Comparison of ENCODE assay signal across 8 mouse cellular contexts in the genomic region with DNA sequence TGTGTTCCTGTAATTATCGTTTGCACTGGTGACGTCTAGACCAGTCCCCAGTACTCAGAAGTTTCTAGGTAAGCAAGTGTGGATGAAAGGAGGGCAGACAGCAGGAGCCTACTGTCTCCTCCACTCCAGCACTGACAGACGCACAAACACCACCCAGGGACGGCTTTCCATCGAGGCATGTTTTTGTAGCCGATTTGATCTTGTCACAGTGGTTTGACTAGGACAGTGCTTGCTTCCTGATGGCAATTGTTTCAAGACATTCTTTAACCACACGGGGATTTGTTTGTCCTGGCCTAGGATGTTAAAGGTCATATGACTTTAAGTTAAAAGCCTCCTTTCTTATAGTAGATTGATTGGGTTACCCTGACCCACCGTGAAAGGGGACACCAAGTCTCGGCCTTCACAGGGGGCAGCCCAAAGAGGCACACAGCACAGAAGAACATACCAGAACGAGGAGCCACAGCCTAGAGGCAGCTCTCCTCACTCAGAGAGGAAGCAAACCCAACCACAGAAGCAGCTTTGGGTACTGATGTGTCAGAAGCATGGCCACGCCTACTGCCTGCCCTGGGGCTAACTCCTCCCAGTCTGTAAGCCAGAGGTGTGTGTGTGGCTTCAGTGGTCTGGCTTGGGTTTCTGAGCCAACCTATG. TPM values are rescaled to one million over a fixed set of nuclear protein-coding genes. Genes with fewer than 3 reads are reported as not detected.
A peak's percentile ranks its signal among the peaks of the same experiment; 100 is the strongest.
DNase-seq lines count a peak whose midpoint lies in the region; ATAC-seq and TF ChIP-seq lines count a peak whose summit lies in the region.

No protein-coding gene starts in this region.

- ATAC-seq in embryonic facial prominence, embryonic 14.5 days (ENCODE audit: low read depth), result peak; percentile 26; the same call in 1 of the 2 replicates
- no peak for ATAC-seq in lung, embryonic 14.5 days (ENCODE audit: insufficient read depth)
- no peak for ATAC-seq in hindbrain, embryonic 12.5 days (ENCODE audit: low FRiP score)

- DNase-seq in embryo, embryonic 10.5 days (ENCODE audit: low spot score), result peak; percentile 56
- no peak for DNase-seq in embryo, embryonic 11 days
- DNase-seq in embryonic facial prominence, embryonic 14.5 days (ENCODE audit: low spot score), result peak; percentile 71
- DNase-seq in lung, embryonic 14.5 days, result peak; percentile 44
- DNase-seq in thymus, adult 18-20 months, result peak; percentile 75 to 86
- no peak for DNase-seq in layer of hippocampus, adult 8-10 months (ENCODE audit: low spot score in 2 of 2)
- no peak for DNase-seq in layer of hippocampus, adult 11-12 months (ENCODE audit: low spot score)

- H3K27ac ChIP-seq in embryonic facial prominence, embryonic 14.5 days (replicated peaks; ENCODE audit: low read depth, low read length), result no peak overlapping the region
- no peak overlapping the region for H3K27ac ChIP-seq in lung, embryonic 14.5 days (ENCODE audit: low read depth)
- no peak overlapping the region for H3K27ac ChIP-seq in hindbrain, embryonic 12.5 days

- H3K36me3 ChIP-seq in embryonic facial prominence, embryonic 14.5 days (ENCODE audit: control insufficient read depth, insufficient read depth, low read length), result no peaks in the 10 kb centered on the region
- no peaks in the 10 kb centered on the region for H3K36me3 ChIP-seq in lung, embryonic 14.5 days (ENCODE audit: insufficient read depth)
- no peaks in the 10 kb centered on the region for H3K36me3 ChIP-seq in hindbrain, embryonic 12.5 days

- no peak for TF ChIP-seq CTCF in lung, embryonic 14.5 days (IDR thresholded peaks at IDR 0.05; ENCODE audit: low read depth)

- peaks cover 9% of the 10 kb centered on the region; the same call in 1 of the 2 replicates for H3K4me1 ChIP-seq in embryonic facial prominence, embryonic 14.5 days (ENCODE audit: control insufficient read depth, insufficient read depth, low read length)
- H3K4me1 ChIP-seq in lung, embryonic 14.5 days (ENCODE audit: insufficient read depth), result no peaks in the 10 kb centered on the region; the same call in 1 of the 2 replicates
- H3K4me1 ChIP-seq in hindbrain, embryonic 12.5 days, result peaks cover 26% of the 10 kb centered on the region

- no peak overlapping the region for H3K4me2 ChIP-seq in embryonic facial prominence, embryonic 14.5 days (ENCODE audit: low read depth, low read length)
- no peak overlapping the region for H3K4me2 ChIP-seq in lung, embryonic 14.5 days
- no peak overlapping the region for H3K4me2 ChIP-seq in hindbrain, embryonic 12.5 days (replicated peaks)

- no peak overlapping the region for H3K9ac ChIP-seq in embryonic facial prominence, embryonic 14.5 days (ENCODE audit: low read depth, low read length)
- H3K9ac ChIP-seq in lung, embryonic 14.5 days, result no peak overlapping the region
- no peak overlapping the region for H3K9ac ChIP-seq in hindbrain, embryonic 12.5 days

- H3K9me3 ChIP-seq in embryonic facial prominence, embryonic 14.5 days (ENCODE audit: control insufficient read depth, low read length), result no peaks in the 10 kb centered on the region
- H3K9me3 ChIP-seq in lung, embryonic 14.5 days (ENCODE audit: low read depth, low read length), result no peaks in the 10 kb centered on the region
- no peaks in the 10 kb centered on the region for H3K9me3 ChIP-seq in hindbrain, embryonic 12.5 days (replicated peaks)

- 17% methylated on average over 11 of the region's 11 CpGs for whole genome bisulfite sequencing in embryonic facial prominence, embryonic 14.5 days
- 25% methylated on average over 11 of the region's 11 CpGs for WGBS in lung, embryonic 14.5 days
- WGBS in hindbrain, embryonic 12.5 days, result 23% methylated on average over 11 of the region's 11 CpGs

- no peaks in the 10 kb centered on the region for H3K27me3 ChIP-seq in embryonic facial prominence, embryonic 14.5 days (replicated peaks; ENCODE audit: control insufficient read depth, insufficient read depth, low read length)
- no peaks in the 10 kb centered on the region for H3K27me3 ChIP-seq in lung, embryonic 14.5 days (ENCODE audit: insufficient read depth, low read length)
- H3K27me3 ChIP-seq in hindbrain, embryonic 12.5 days, result peaks cover 9% of the 10 kb centered on the region; the same call in 1 of the 2 replicates

- H3K4me3 ChIP-seq in embryonic facial prominence, embryonic 14.5 days (ENCODE audit: low read depth, low read length), result no peak overlapping the region
- H3K4me3 ChIP-seq in lung, embryonic 14.5 days (ENCODE audit: low read depth, low read length), result no peak overlapping the region
- H3K4me3 ChIP-seq in hindbrain, embryonic 12.5 days, result no peak overlapping the region

RNA-seq across cellular contexts. Expression of gene Celsr1, which starts 51.7 kb away (rescaled TPM):
- 5.5 TPM in 2 replicates for polyA plus RNA-seq in embryonic facial prominence, embryonic 14.5 days (2014; fragmentation: Nextera tagmentation; extraction: Ambion mirVana)
- polyA plus RNA-seq in lung, embryonic 14.5 days (2014; fragmentation: Nextera tagmentation; extraction: Ambion mirVana), result 9.0 and 9.9 TPM in 2 replicates
- total RNA-seq in layer of hippocampus, adult 8-10 months (2022), result 1 to 10 TPM; 6.0 to 7.0 (median 6.6) TPM
- 3.4 and 4.3 TPM in 2 replicates for polyA plus RNA-seq in hindbrain, embryonic 12.5 days (2016; fragmentation: Nextera tagmentation; extraction: Ambion mirVana)

Comparison
In these comparisons a context has a peak if more than half of its experiments do, and no peak if none do; other contexts are left out.
1. DNase-seq: peak in embryo, embryonic 10.5 days (single experiment), embryonic facial prominence, embryonic 14.5 days (single experiment), lung, embryonic 14.5 days (single experiment) and thymus, adult 18-20 months (2 of 2); none in embryo, embryonic 11 days (single experiment), layer of hippocampus, adult 8-10 months (0 of 2) and layer of hippocampus, adult 11-12 months (single experiment).